Mouse (Mus musculus) stomach, postnatal 0 days (tissue): ENCODE results near the gene Yod1. TPM values are rescaled to one million over a fixed set of nuclear protein-coding genes. Genes with fewer than 3 reads are reported as not detected.

ENCODE experiments used
- ATAC-seq: fragments of 200-750 bp; cut with Nextera tagmentation; 2 replicates; pipeline ENCODE4 v1.8.0; 2017; ENCODE audit not compliant: low FRiP score, low TSS enrichment
- DNase-seq: peaks from one replicate; pipeline ENCODE4 v3.0.0-alpha.2; 2016; ENCODE audit warnings: low spot score
- H3K27ac ChIP-seq: fragments of 300-500 bp; sonication (generic); replicated peaks from 2 replicates; pipeline ENCODE4 v1.5.1; 2014; ENCODE audit warnings: mild to moderate bottlenecking, control low read depth
- H3K27me3 ChIP-seq: fragments of 300-500 bp; sonication (generic); 2 replicates; pipeline ENCODE4 v1.6.1; 2014; ENCODE audit warnings: low read length; ENCODE audit not compliant: control insufficient read depth, insufficient read depth
- H3K36me3 ChIP-seq: fragments of 300-500 bp; sonication (generic); 2 replicates; pipeline ENCODE4 v1.6.1; 2014; ENCODE audit warnings: low read length, mixed read lengths; ENCODE audit not compliant: control insufficient read depth, insufficient read depth
- H3K4me1 ChIP-seq: fragments of 300-500 bp; sonication (generic); replicated peaks from 2 replicates; pipeline ENCODE4 v1.6.1; 2014; ENCODE audit warnings: antibody characterized with exemption; ENCODE audit not compliant: control insufficient read depth, insufficient read depth
- H3K4me2 ChIP-seq: fragments of 300-500 bp; sonication (generic); replicated peaks from 2 replicates; pipeline ENCODE4 v1.6.1; 2014; ENCODE audit warnings: low read depth, mild to moderate bottlenecking, control low read depth, moderate library complexity
- H3K4me3 ChIP-seq: fragments of 300-500 bp; sonication (generic); 2 replicates; pipeline ENCODE4 v1.5.1; 2014; ENCODE audit warnings: low read depth, low read length, control low read depth
- H3K9ac ChIP-seq: fragments of 300-500 bp; sonication (generic); 2 replicates; pipeline ENCODE4 v1.6.1; 2014; ENCODE audit warnings: mild to moderate bottlenecking, low read length, control low read depth, mixed read lengths
- H3K9me3 ChIP-seq: fragments of 300-500 bp; sonication (generic); 2 replicates; pipeline ENCODE4 v1.6.1; 2016; ENCODE audit warnings: low read length; ENCODE audit not compliant: control insufficient read depth
- CTCF ChIP-seq: IDR thresholded peaks from 2 replicates; pipeline ENCODE4 v1.5.1; 2016; ENCODE audit warnings: antibody characterized with exemption, low read depth, mild to moderate bottlenecking, moderate library complexity
- EP300 ChIP-seq: optimal IDR thresholded peaks from 2 replicates; pipeline ENCODE3; 2016; ENCODE audit warnings: antibody characterized with exemption
- WGBS: fragments of 180-500 bp; shearing (Covaris S2); extraction: QIAGEN DNeasy Blood & Tissue Kit; methylation state at CpG from one replicate; pipeline ENCODE4 v1.1.7; 2014; 5-methylcytosine and 5-hydroxymethylcytosine counted together
- polyA plus RNA-seq: library from polyadenylated mRNA; unstranded; fragments of >200 nt; fragmentation: Nextera tagmentation; extraction: Ambion mirVana; gene quantifications from 2 replicates; pipeline ENCODE4 v1.2.1, GENCODE M21; 2015

The Yod1 gene
- polyA plus RNA-seq, 1 experiment from 2014 or later = 24.2 TPM

- DNase-seq (peak; percentile 99), ATAC-seq (peak; percentile 98)
- Histone ChIP-seq H3K9ac (peak within 1 kb of the TSS; percentile 98), H3K9me3 (no peaks in the 10 kb centered on the region), H3K4me3 (peak within 1 kb of the TSS; percentile 99), H3K4me1 (no peaks in the 10 kb centered on the region; the same call in 1 of the 2 replicates), H3K36me3 (no peaks in the 10 kb centered on the region), H3K27me3 (no peaks in the 10 kb centered on the region), H3K4me2 (peak within 1 kb of the TSS; percentile 99), H3K27ac (peak within 1 kb of the TSS; percentile 92)
- under 1% methylated on average over 36 of the region's 38 CpGs for WGBS
- TF ChIP-seq EP300 = peak; percentile 99
- peak; percentile 12; the same call in 1 of the 2 replicates for TF ChIP-seq CTCF
These were observed 1.4 kb upstream of the Yod1 start, which contains the start of gene Gm29427 for GRCm38 (mm10) chr1:130715561-130716217. Gm29427 (minus strand) TSS chr1:130715799.

DNA sequence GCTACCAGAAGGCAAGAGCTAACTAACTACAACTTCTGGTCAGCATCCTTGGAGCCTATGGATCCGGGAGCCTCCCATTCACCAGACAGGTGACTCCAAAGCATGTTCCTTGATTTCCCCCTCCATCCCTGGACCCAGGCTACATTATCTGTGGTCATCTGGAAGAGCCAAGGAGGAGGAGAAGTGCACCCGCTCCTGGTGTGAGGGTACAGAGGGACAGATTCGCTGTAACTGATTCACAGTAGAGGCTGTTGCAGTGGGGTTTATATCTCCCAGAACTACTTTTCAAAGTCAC, 962 bp upstream of the Yod1 start:
- H3K36me3 ChIP-seq = no peaks in the 10 kb centered on the region
- H3K9me3 ChIP-seq = no peaks in the 10 kb centered on the region
- H3K27me3 ChIP-seq = no peaks in the 10 kb centered on the region
- H3K27ac ChIP-seq = peak overlapping the region; percentile 92
- H3K4me1 ChIP-seq = no peaks in the 10 kb centered on the region; the same call in 1 of the 2 replicates
- H3K4me2 ChIP-seq = peak overlapping the region; percentile 99
- H3K9ac ChIP-seq = peak overlapping the region; percentile 98
- no peak for DNase-seq
- peak overlapping the region; percentile 99 for H3K4me3 ChIP-seq
- TF ChIP-seq CTCF (no peak), EP300 (no peak)
- 0 out of 2 replicates have a peak, but pooled peaks have one; percentile 3 for ATAC-seq
- 0% methylated on average over 3 of the region's 3 CpGs for WGBS

GRCm38 (mm10) chr1:130716513-130717290, 425 bp upstream of the Yod1 start:
- no peaks in the 10 kb centered on the region for H3K9me3 ChIP-seq
- no peaks in the 10 kb centered on the region for H3K27me3 ChIP-seq
- H3K4me1 ChIP-seq = no peaks in the 10 kb centered on the region; the same call in 1 of the 2 replicates
- DNase-seq (peak; percentile 35), ATAC-seq (0 out of 2 replicates have a peak, but pooled peaks have one; percentile 3)
- peak overlapping the region; percentile 99 for H3K4me2 ChIP-seq
- TF ChIP-seq CTCF (no peak), EP300 (no peak)
- peak overlapping the region; percentile 99 for H3K4me3 ChIP-seq
- peak overlapping the region; percentile 98 for H3K9ac ChIP-seq
- peak overlapping the region; percentile 92 for H3K27ac ChIP-seq
- no peaks in the 10 kb centered on the region for H3K36me3 ChIP-seq
- WGBS = under 1% methylated on average over 42 of the region's 42 CpGs

DNA sequence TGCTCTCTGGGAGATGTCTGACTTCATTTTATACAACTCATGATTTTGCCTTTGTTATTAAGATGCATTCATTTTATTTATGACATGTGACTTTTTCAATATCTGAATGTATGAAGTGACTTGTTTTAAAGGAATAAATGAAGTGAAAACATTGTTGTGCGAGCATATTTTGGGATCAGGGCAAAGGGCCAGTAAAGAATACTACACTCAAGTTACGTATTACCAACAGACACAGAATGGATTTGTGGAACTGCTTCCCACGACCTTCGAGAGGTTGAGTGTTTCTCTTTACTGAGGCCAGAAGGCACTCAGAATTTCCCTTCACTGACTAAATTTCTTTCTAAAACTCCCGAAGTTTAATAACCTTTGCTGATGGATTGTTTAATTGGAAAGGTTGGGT, 7.1 kb downstream of the Yod1 start:
- 79% methylated on average over 5 of the region's 5 CpGs for WGBS
- no peaks in the 10 kb centered on the region for H3K36me3 ChIP-seq
- H3K4me1 ChIP-seq = no peaks in the 10 kb centered on the region

DNA sequence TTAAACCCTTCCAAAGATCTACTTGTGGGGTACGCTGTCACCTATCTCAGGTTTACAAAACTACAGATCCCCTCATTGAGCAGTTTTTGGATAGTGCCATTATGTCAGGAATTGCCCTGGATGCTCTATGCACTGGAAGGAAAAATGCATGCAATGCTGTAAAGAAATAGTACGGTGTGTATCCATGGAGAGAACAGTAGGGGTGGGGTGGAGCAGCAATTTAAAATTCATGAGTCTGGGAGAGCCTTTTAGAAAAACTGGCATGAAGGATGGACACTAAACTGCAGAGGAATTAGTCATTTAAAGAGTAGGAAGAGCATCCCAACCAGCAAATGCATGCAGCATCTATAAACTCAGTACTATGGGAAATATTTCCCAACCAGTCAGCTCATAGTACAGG, 9.3 kb downstream of the Yod1 start:
- Histone ChIP-seq H3K4me2 (no peak overlapping the region), H3K27ac (no peak overlapping the region), H3K27me3 (no peaks in the 10 kb centered on the region), H3K4me1 (no peaks in the 10 kb centered on the region), H3K9ac (no peak overlapping the region), H3K36me3 (no peaks in the 10 kb centered on the region), H3K4me3 (no peak overlapping the region), H3K9me3 (no peaks in the 10 kb centered on the region)
- 88% methylated on average over 2 of the region's 2 CpGs for WGBS
- ATAC-seq (no peak), DNase-seq (no peak)
- TF ChIP-seq CTCF (no peak), EP300 (no peak)

More for the DNA sequence above, 7.1 kb downstream of the Yod1 start:
- H3K9ac ChIP-seq = no peak overlapping the region
- H3K27me3 ChIP-seq = no peaks in the 10 kb centered on the region
- no peak overlapping the region for H3K4me3 ChIP-seq
- H3K27ac ChIP-seq = no peak overlapping the region
- DNase-seq (no peak), ATAC-seq (no peak)
- TF ChIP-seq EP300 (no peak), CTCF (no peak)
- H3K9me3 ChIP-seq = no peaks in the 10 kb centered on the region
- no peak overlapping the region for H3K4me2 ChIP-seq

GRCm38 (mm10) chr1:130728070-130728469, 10.9 kb downstream of the Yod1 start:
- ATAC-seq (no peak), DNase-seq (no peak)
- Histone ChIP-seq H3K9me3 (no peaks in the 10 kb centered on the region), H3K4me2 (no peak overlapping the region), H3K9ac (no peak overlapping the region), H3K36me3 (no peaks in the 10 kb centered on the region), H3K27me3 (no peaks in the 10 kb centered on the region), H3K4me1 (no peaks in the 10 kb centered on the region), H3K27ac (no peak overlapping the region), H3K4me3 (no peak overlapping the region)
- 50% methylated on average over 1 of the region's 1 CpGs for WGBS
- TF ChIP-seq EP300 (no peak), CTCF (no peak)
